Mouse (Mus musculus): Measurements from ENCODE around the gene Phlpp2. TPM values are rescaled to one million over a fixed set of nuclear protein-coding genes. Genes with fewer than 3 reads are reported as not detected.

Gene Phlpp2
- polyA plus RNA-seq, 1 experiment from 2014 or later: 2.9 TPM

DNA sequence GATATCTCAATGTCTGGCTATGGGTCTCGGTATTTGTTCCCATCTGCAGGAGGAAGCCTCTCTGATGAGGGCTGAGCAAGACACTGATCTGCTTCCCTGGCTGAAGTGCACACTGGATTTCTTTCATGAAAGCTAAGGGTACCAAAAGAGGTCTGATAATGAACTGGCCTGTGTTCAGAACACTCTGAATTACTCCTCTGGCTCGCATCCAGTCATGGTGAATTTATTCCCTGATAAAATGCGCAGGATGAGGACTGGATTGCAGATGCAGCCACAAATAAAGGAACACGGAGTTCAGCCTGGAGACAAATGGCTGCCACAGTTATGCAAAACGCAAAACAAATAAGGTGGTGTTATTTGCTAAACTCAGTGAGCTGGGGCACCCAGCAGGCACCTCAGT lies 115.6 kb downstream of the Phlpp2 start:
- no peaks in the 10 kb centered on the region for H3K9me3 ChIP-seq
- 53% methylated on average over 5 of the region's 5 CpGs for WGBS
- H3K27ac ChIP-seq (replicated peaks): no peak overlapping the region
- no peaks in the 10 kb centered on the region for H3K4me1 ChIP-seq
- H3K36me3 ChIP-seq (replicated peaks): no peaks in the 10 kb centered on the region
- no peak for DNase-seq (ENCODE audit: low spot score)
- no peak overlapping the region for H3K4me3 ChIP-seq
- no peaks in the 10 kb centered on the region for H3K27me3 ChIP-seq (replicated peaks; ENCODE audit: low read depth, poor library complexity, severe bottlenecking)

- no peak for DNase-seq (ENCODE audit: low spot score)
- Histone ChIP-seq H3K27me3 (replicated peaks; ENCODE audit: low read depth, poor library complexity, severe bottlenecking) (no peaks in the 10 kb centered on the region), H3K4me1 (no peaks in the 10 kb centered on the region), H3K27ac (replicated peaks) (no peak overlapping the region), H3K9me3 (no peaks in the 10 kb centered on the region), H3K4me3 (no peak overlapping the region), H3K36me3 (replicated peaks) (no peaks in the 10 kb centered on the region)
- WGBS: 79% methylated on average over 7 of the region's 7 CpGs
Measured at GRCm38 (mm10) chr8:109986384-109986783, 118.0 kb downstream of the Phlpp2 start.

DNA sequence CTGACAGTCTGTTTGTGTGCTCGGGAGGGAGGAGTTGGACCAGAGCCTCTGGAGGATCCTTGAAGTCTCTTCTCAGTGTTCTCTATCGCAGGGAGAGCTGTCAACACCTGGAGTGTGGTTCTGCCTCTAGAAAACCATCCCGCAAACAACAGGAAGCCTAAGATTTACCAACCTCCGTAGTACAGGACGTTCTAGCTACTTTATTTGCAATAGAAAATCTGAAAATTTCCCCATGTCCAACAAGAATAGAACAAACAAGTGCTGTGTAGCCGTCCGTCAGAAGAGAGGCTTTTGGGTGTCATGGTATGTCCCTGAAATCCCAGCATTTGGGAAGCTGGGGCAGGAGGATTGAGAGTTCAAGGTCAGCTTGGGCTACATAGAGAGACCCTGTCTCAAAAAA lies 119.4 kb downstream of the Phlpp2 start:
- WGBS: 84% methylated on average over 7 of the region's 7 CpGs
- no peak for DNase-seq (ENCODE audit: low spot score)
- no peak overlapping the region for H3K27ac ChIP-seq (replicated peaks)
- H3K4me3 ChIP-seq: no peak overlapping the region
- H3K27me3 ChIP-seq (replicated peaks; ENCODE audit: low read depth, poor library complexity, severe bottlenecking): no peaks in the 10 kb centered on the region
- no peaks in the 10 kb centered on the region for H3K36me3 ChIP-seq (replicated peaks)
- H3K4me1 ChIP-seq: no peaks in the 10 kb centered on the region
- no peaks in the 10 kb centered on the region for H3K9me3 ChIP-seq

GRCm38 (mm10) chr8:109989151-109989550 lies 120.8 kb downstream of the Phlpp2 start:
- Histone ChIP-seq H3K9me3 (no peaks in the 10 kb centered on the region), H3K27me3 (replicated peaks; ENCODE audit: low read depth, poor library complexity, severe bottlenecking) (no peaks in the 10 kb centered on the region), H3K36me3 (replicated peaks) (no peaks in the 10 kb centered on the region), H3K4me3 (no peak overlapping the region), H3K27ac (replicated peaks) (no peak overlapping the region), H3K4me1 (no peaks in the 10 kb centered on the region)
- 91% methylated on average over 8 of the region's 8 CpGs for WGBS
- no peak for DNase-seq (ENCODE audit: low spot score)

- no peaks in the 10 kb centered on the region for H3K4me1 ChIP-seq
- no peak for DNase-seq (ENCODE audit: low spot score)
- no peaks in the 10 kb centered on the region for H3K36me3 ChIP-seq (replicated peaks)
- H3K9me3 ChIP-seq: no peaks in the 10 kb centered on the region
- no peaks in the 10 kb centered on the region for H3K27me3 ChIP-seq (replicated peaks; ENCODE audit: low read depth, poor library complexity, severe bottlenecking)
- no peak within 1 kb of the TSS for H3K4me3 ChIP-seq
- 83% methylated on average over 8 of the region's 8 CpGs for WGBS
- no peak within 1 kb of the TSS for H3K27ac ChIP-seq (replicated peaks)
Measured at GRCm38 (mm10) chr8:109990224-109990623, 121.9 kb downstream of the Phlpp2 start, which contains the start of gene Tat. Gene Tat (plus strand): TSS chr8:109990437.

DNA sequence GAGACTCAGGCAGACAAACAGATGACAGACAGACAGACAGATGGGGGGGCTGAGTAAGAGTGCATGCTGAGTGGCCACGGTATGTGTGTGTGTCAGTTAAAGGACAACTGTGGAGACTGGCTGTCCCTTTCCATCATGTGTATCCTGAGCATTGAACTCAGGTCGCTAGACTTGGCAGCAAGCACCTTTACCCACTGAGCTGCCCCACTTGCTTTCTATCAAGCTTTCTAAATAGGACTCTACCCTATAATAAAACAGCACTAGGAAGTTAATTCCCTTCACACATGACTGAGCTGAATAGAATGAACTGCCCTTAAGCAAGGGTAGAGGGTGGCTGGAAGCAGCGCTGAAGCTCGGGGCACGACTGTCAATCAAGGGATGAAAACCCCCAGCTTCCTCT lies 123.8 kb downstream of the Phlpp2 start:
- H3K9me3 ChIP-seq: no peaks in the 10 kb centered on the region
- WGBS: 80% methylated on average over 5 of the region's 5 CpGs
- no peaks in the 10 kb centered on the region for H3K36me3 ChIP-seq (replicated peaks)
- no peak overlapping the region for H3K4me3 ChIP-seq
- DNase-seq (ENCODE audit: low spot score): no peak
- H3K27me3 ChIP-seq (replicated peaks; ENCODE audit: low read depth, poor library complexity, severe bottlenecking): no peaks in the 10 kb centered on the region
- no peaks in the 10 kb centered on the region for H3K4me1 ChIP-seq
- no peak overlapping the region for H3K27ac ChIP-seq (replicated peaks)

DNA sequence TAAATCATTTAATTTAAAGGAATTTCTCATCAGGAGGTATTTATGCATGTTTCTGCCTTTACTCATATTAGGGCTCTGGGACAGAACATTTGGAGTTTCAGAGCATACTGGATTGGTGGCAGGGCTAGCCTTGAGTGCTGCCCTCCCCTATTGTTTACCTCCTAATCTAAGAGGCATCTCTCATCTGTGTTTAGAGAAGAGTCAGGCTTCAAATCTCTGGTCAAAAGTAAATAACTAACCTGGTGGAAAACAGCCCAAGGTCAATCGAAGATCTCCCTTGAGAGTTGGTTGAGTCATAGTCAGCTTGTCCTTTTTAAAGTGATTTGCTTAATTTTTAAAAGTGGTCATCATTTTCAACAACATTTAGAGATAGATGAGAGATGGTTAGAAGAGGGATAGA lies 124.6 kb downstream of the Phlpp2 start:
- Histone ChIP-seq H3K36me3 (replicated peaks) (no peaks in the 10 kb centered on the region), H3K9me3 (no peaks in the 10 kb centered on the region), H3K4me1 (no peaks in the 10 kb centered on the region), H3K27ac (replicated peaks) (no peak overlapping the region), H3K27me3 (replicated peaks; ENCODE audit: low read depth, poor library complexity, severe bottlenecking) (no peaks in the 10 kb centered on the region), H3K4me3 (no peak overlapping the region)
- DNase-seq (ENCODE audit: low spot score): no peak
- 86% methylated on average over 1 of the region's 1 CpGs for WGBS

Other genes starting within 250 kb of the Phlpp2 start
- gene Ist1, start 175.3 kb upstream of the Phlpp2 start, polyA plus RNA-seq (2016; fragmentation: Nextera tagmentation; extraction: Ambion mirVana): 141 and 149 TPM in 2 replicates
- gene Zfp821, start 163.0 kb upstream of the Phlpp2 start, polyA plus RNA-seq (2016; fragmentation: Nextera tagmentation; extraction: Ambion mirVana): 37.0 and 38.2 TPM in 2 replicates
- gene Atxn1l, start 130.8 kb upstream of the Phlpp2 start, polyA plus RNA-seq (2016; fragmentation: Nextera tagmentation; extraction: Ambion mirVana): 8.3 and 9.6 TPM in 2 replicates
- gene Ap1g1, start 90.0 kb upstream of the Phlpp2 start, polyA plus RNA-seq (2016; fragmentation: Nextera tagmentation; extraction: Ambion mirVana): 48.4 and 52.9 TPM in 2 replicates
- gene Marveld3, start 93.7 kb downstream of the Phlpp2 start, polyA plus RNA-seq (2016; fragmentation: Nextera tagmentation; extraction: Ambion mirVana): 1.4 and 2.0 TPM in 2 replicates
- gene Tat, start 121.9 kb downstream of the Phlpp2 start, polyA plus RNA-seq (2016; fragmentation: Nextera tagmentation; extraction: Ambion mirVana): not detected in 2 replicates
- not detected in 2 replicates for gene Chst4, start 171.2 kb downstream of the Phlpp2 start, polyA plus RNA-seq (2016; fragmentation: Nextera tagmentation; extraction: Ambion mirVana)
- gene Zfp612, start 211.2 kb downstream of the Phlpp2 start, polyA plus RNA-seq (2016; fragmentation: Nextera tagmentation; extraction: Ambion mirVana): 8.1 and 8.7 TPM in 2 replicates
- gene Gm21964, start 232.7 kb downstream of the Phlpp2 start, polyA plus RNA-seq (2016; fragmentation: Nextera tagmentation; extraction: Ambion mirVana): not detected in 2 replicates
- not detected in 2 replicates for gene Gm17720, start 234.2 kb downstream of the Phlpp2 start, polyA plus RNA-seq (2016; fragmentation: Nextera tagmentation; extraction: Ambion mirVana)